Mouse (Mus musculus) limb, embryonic 13.5 days (tissue): ENCODE measurements around the gene Aff4. TPM values are rescaled to one million over a fixed set of nuclear protein-coding genes. Genes with fewer than 3 reads are reported as not detected.
A peak's percentile ranks its signal among the peaks of the same experiment; 100 is the strongest.
"Not testable (repeated sequence)": the region's sequence is repeated elsewhere in the genome, so short reads cannot be mapped to it uniquely, and the experiment has no call there.

Experiments used
- ATAC-seq: fragments of 200-750 bp; cut with Nextera tagmentation; 2 replicates; pipeline ENCODE4 v1.8.0; 2017; ENCODE audit warnings: low read depth, moderate number of reproducible peaks, moderate TSS enrichment; ENCODE audit not compliant: low FRiP score
- H3K27ac ChIP-seq: fragments of 300-500 bp; sonication (generic); 2 replicates; pipeline ENCODE4 v1.5.1; 2015; ENCODE audit warnings: inconsistent platforms, mild to moderate bottlenecking, moderate library complexity
- H3K27me3 ChIP-seq: fragments of 300-500 bp; sonication (generic); 2 replicates; pipeline ENCODE4 v1.6.1; 2015; ENCODE audit warnings: mild to moderate bottlenecking, inconsistent platforms
- H3K36me3 ChIP-seq: fragments of 300-500 bp; sonication (generic); 2 replicates; pipeline ENCODE4 v1.6.1; 2015; ENCODE audit warnings: inconsistent platforms, mild to moderate bottlenecking, moderate library complexity
- H3K4me1 ChIP-seq: fragments of 300-500 bp; sonication (generic); 2 replicates; pipeline ENCODE4 v1.6.1; 2015; ENCODE audit warnings: inconsistent platforms
- H3K4me2 ChIP-seq: fragments of 300-500 bp; sonication (generic); replicated peaks from 2 replicates; pipeline ENCODE4 v1.6.1; 2015; ENCODE audit warnings: inconsistent platforms, mild to moderate bottlenecking, moderate library complexity
- H3K4me3 ChIP-seq: fragments of 300-500 bp; sonication (generic); 2 replicates; pipeline ENCODE4 v1.5.1; 2015; ENCODE audit warnings: moderate library complexity, mild to moderate bottlenecking, inconsistent platforms
- H3K9ac ChIP-seq: fragments of 300-500 bp; sonication (generic); 2 replicates; pipeline ENCODE4 v1.6.1; 2015; ENCODE audit warnings: mild to moderate bottlenecking, inconsistent platforms
- H3K9me3 ChIP-seq: fragments of 300-500 bp; sonication (generic); 2 replicates; pipeline ENCODE4 v1.6.1; 2016; ENCODE audit warnings: inconsistent platforms
- WGBS: fragments of 180-500 bp; shearing (Covaris S2); methylation state at CpG from one replicate; pipeline ENCODE4 v1.1.7; 2015; 5-methylcytosine and 5-hydroxymethylcytosine counted together
- polyA plus RNA-seq: library from polyadenylated mRNA; unstranded; fragments of >200 nt; fragmentation: Nextera tagmentation; extraction: Ambion mirVana; gene quantifications from 2 replicates; pipeline ENCODE4 v1.2.1, GENCODE M21; 2015

Aff4 gene
- polyA plus RNA-seq, 1 experiment from 2014 or later: 48.3 TPM

- no peaks in the 10 kb centered on the region for H3K36me3 ChIP-seq
- H3K4me2 ChIP-seq: no peak overlapping the region
- ATAC-seq: no peak
- H3K4me3 ChIP-seq: no peak overlapping the region
- no peaks in the 10 kb centered on the region for H3K9me3 ChIP-seq
- no peaks in the 10 kb centered on the region for H3K4me1 ChIP-seq
- no peaks in the 10 kb centered on the region for H3K27me3 ChIP-seq
- H3K27ac ChIP-seq: no peak overlapping the region
- no peak overlapping the region for H3K9ac ChIP-seq
- WGBS: 59% methylated on average over 7 of the region's 7 CpGs
These were observed 32.6 kb upstream of the Aff4 start for GRCm38 (mm10) chr11:53318041-53318440.

GRCm38 (mm10) chr11:53318568-53318967 lies 32.1 kb upstream of the Aff4 start:
- H3K4me2 ChIP-seq, H3K9ac ChIP-seq, H3K4me1 ChIP-seq, H3K4me3 ChIP-seq, ATAC-seq, H3K27ac ChIP-seq, H3K27me3 ChIP-seq, H3K36me3 ChIP-seq, H3K9me3 ChIP-seq: not testable (repeated sequence)
- 87% methylated on average over 3 of the region's 3 CpGs for WGBS

DNA sequence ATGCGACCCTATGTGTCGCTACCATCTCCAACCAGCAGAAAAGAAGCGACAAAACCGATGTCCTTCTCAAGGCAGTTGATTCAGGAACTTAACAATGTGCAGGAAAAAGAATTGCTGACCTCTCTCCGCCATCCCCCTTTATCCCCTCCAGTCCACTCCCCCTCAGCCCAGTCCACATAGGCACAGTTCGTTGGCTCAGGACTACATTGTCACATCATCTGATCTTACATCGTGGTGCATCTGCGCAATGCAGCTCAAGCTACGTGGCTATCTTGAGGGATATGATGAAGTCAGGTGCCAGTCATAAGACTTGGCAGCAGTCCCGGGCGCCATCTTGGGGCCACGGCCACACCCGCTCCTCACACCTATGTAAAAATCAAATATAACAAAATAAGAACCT lies 30.8 kb upstream of the Aff4 start:
- H3K4me3 ChIP-seq, H3K27ac ChIP-seq, H3K9me3 ChIP-seq, H3K36me3 ChIP-seq, H3K27me3 ChIP-seq, ATAC-seq, H3K9ac ChIP-seq, H3K4me1 ChIP-seq, H3K4me2 ChIP-seq: not testable (repeated sequence)
- WGBS: 94% methylated on average over 13 of the region's 13 CpGs

GRCm38 (mm10) chr11:53324512-53324968 lies 26.1 kb upstream of the Aff4 start, which contains the start of gene Zcchc10:
TSS of gene Zcchc10 (plus strand) at chr11:53324679.
- Histone ChIP-seq H3K27me3 (no peaks in the 10 kb centered on the region), H3K4me2 (peak within 1 kb of the TSS; percentile 75), H3K9me3 (no peaks in the 10 kb centered on the region), H3K9ac (peak within 1 kb of the TSS; percentile 83), H3K4me3 (peak within 1 kb of the TSS; percentile 72), H3K27ac (peak within 1 kb of the TSS; percentile 56; the same call in 1 of the 2 replicates), H3K36me3 (peaks cover 22% of the 10 kb centered on the region), H3K4me1 (peaks cover 8% of the 10 kb centered on the region)
- under 1% methylated on average over 21 of the region's 21 CpGs for WGBS
- peak; percentile 94 for ATAC-seq

- no peak for ATAC-seq
- Histone ChIP-seq H3K9ac (no peak overlapping the region), H3K4me2 (no peak overlapping the region), H3K4me1 (peaks cover 4% of the 10 kb centered on the region), H3K9me3 (no peaks in the 10 kb centered on the region), H3K27ac (no peak overlapping the region), H3K4me3 (no peak overlapping the region), H3K36me3 (peaks cover 59% of the 10 kb centered on the region), H3K27me3 (no peaks in the 10 kb centered on the region)
- WGBS: 86% methylated on average over 7 of the region's 7 CpGs
These were observed 20.3 kb upstream of the Aff4 start for GRCm38 (mm10) chr11:53330325-53330724.

- 92% methylated on average over 6 of the region's 6 CpGs for WGBS
- Histone ChIP-seq H3K9me3 (no peaks in the 10 kb centered on the region), H3K9ac (no peak overlapping the region), H3K36me3 (peaks cover 59% of the 10 kb centered on the region), H3K27ac (no peak overlapping the region), H3K27me3 (no peaks in the 10 kb centered on the region), H3K4me2 (no peak overlapping the region), H3K4me3 (no peak overlapping the region), H3K4me1 (no peaks in the 10 kb centered on the region)
- ATAC-seq: no peak
These were observed 19.5 kb upstream of the Aff4 start for GRCm38 (mm10) chr11:53331121-53331520.

GRCm38 (mm10) chr11:53332076-53332680 lies 18.5 kb upstream of the Aff4 start:
- H3K4me1 ChIP-seq: no peaks in the 10 kb centered on the region
- no peaks in the 10 kb centered on the region for H3K27me3 ChIP-seq
- WGBS: 89% methylated on average over 14 of the region's 14 CpGs
- no peak overlapping the region for H3K27ac ChIP-seq
- no peaks in the 10 kb centered on the region for H3K9me3 ChIP-seq
- H3K4me3 ChIP-seq: no peak overlapping the region
- H3K36me3 ChIP-seq: peaks cover 58% of the 10 kb centered on the region
- H3K9ac ChIP-seq: no peak overlapping the region
- H3K4me2 ChIP-seq: no peak overlapping the region
- no peak for ATAC-seq

- H3K27ac ChIP-seq: no peak overlapping the region
- H3K9ac ChIP-seq: no peak overlapping the region
- no peak overlapping the region for H3K4me2 ChIP-seq
- no peak overlapping the region for H3K4me3 ChIP-seq
- H3K36me3 ChIP-seq: peaks cover 27% of the 10 kb centered on the region
- 35% methylated on average over 3 of the region's 3 CpGs for WGBS
- H3K27me3 ChIP-seq: no peaks in the 10 kb centered on the region
- H3K4me1 ChIP-seq: no peaks in the 10 kb centered on the region
- ATAC-seq: no peak
- H3K9me3 ChIP-seq: no peaks in the 10 kb centered on the region
These were observed 15.0 kb upstream of the Aff4 start for GRCm38 (mm10) chr11:53335505-53336181.

- Histone ChIP-seq H3K9me3 (no peaks in the 10 kb centered on the region), H3K27ac (no peak overlapping the region), H3K36me3 (peaks cover 22% of the 10 kb centered on the region), H3K9ac (no peak overlapping the region), H3K4me2 (no peak overlapping the region), H3K27me3 (no peaks in the 10 kb centered on the region), H3K4me3 (no peak overlapping the region), H3K4me1 (no peaks in the 10 kb centered on the region)
- no peak for ATAC-seq
These were observed 14.5 kb upstream of the Aff4 start for GRCm38 (mm10) chr11:53336182-53336571.

DNA sequence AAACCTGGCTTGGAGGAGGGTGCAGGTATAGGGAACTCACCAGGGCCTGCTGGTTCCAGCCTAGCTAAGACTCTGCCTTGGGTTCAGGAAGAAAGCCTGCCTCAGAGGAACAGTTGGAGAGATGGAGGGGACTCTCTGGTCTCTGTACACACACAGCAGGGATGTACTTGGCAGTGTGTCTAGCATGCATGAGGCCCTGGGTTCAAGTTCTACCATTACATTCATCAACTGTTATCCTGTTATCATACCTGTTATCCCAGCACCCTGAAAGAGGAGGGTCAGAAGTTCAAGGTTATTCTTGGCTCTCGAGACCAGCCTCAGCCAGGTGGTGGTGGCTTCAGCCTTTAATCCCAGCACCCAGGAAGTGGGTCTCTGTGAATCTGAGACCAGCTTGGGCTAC lies 13.7 kb upstream of the Aff4 start:
- WGBS: 64% methylated on average over 1 of the region's 1 CpGs
- H3K9me3 ChIP-seq: no peaks in the 10 kb centered on the region

DNA sequence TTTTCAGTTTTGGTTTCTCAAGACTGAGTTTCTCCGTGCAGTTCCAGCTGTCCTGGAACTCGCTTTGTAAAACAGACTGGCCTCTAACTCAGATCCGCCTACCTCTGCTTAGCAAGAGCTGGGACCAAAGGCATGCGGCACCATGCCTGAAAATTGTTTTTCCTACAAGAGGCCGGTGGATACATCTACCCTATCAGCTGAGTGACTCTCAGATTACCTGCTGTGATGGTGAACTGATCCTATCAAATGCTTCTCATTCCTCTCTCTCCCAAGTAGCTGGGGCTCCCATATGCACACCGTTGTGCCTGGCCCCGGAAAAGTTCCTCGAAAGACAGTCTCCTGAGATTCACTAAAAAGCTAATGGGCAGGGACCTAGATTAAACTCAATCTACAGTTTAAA lies 12.9 kb upstream of the Aff4 start:
- Histone ChIP-seq H3K9ac (no peak overlapping the region), H3K4me2 (no peak overlapping the region), H3K4me1 (no peaks in the 10 kb centered on the region), H3K9me3 (no peaks in the 10 kb centered on the region), H3K4me3 (no peak overlapping the region), H3K27me3 (no peaks in the 10 kb centered on the region), H3K27ac (no peak overlapping the region), H3K36me3 (peaks cover 9% of the 10 kb centered on the region)
- no peak for ATAC-seq
- 70% methylated on average over 8 of the region's 8 CpGs for WGBS

More for the DNA sequence above, 13.7 kb upstream of the Aff4 start:
- peaks cover 15% of the 10 kb centered on the region for H3K36me3 ChIP-seq
- H3K4me3 ChIP-seq: no peak overlapping the region
- no peaks in the 10 kb centered on the region for H3K4me1 ChIP-seq
- no peak overlapping the region for H3K27ac ChIP-seq
- no peak overlapping the region for H3K9ac ChIP-seq
- ATAC-seq: no peak
- no peak overlapping the region for H3K4me2 ChIP-seq
- H3K27me3 ChIP-seq: no peaks in the 10 kb centered on the region

- not testable (repeated sequence) for H3K9me3 ChIP-seq, ATAC-seq, H3K9ac ChIP-seq, H3K4me1 ChIP-seq, H3K4me2 ChIP-seq, H3K4me3 ChIP-seq, H3K36me3 ChIP-seq, H3K27me3 ChIP-seq, H3K27ac ChIP-seq
- 92% methylated on average over 10 of the region's 10 CpGs for WGBS
These were observed 9.6 kb upstream of the Aff4 start for GRCm38 (mm10) chr11:53341019-53341418.

- Histone ChIP-seq H3K4me1 (no peaks in the 10 kb centered on the region), H3K27me3 (no peaks in the 10 kb centered on the region), H3K4me2 (no peak overlapping the region), H3K27ac (no peak overlapping the region), H3K4me3 (no peak overlapping the region), H3K9me3 (no peaks in the 10 kb centered on the region), H3K9ac (no peak overlapping the region), H3K36me3 (no peaks in the 10 kb centered on the region)
- 51% methylated on average over 5 of the region's 5 CpGs for WGBS
- no peak for ATAC-seq
These were observed 7.9 kb upstream of the Aff4 start for GRCm38 (mm10) chr11:53342711-53343110.
